Mouse (Mus musculus): ENCODE data around the gene Stard9.

Gene Stard9

GRCm38 (mm10) chr2:120628886-120629735, at the start of gene Stard9:
Gene Stard9 (plus strand): TSS chr2:120629121.
- peak; percentile 99 for DNase-seq (ENCODE audit: low spot score in 2 of 2)

GRCm38 (mm10) chr2:120589759-120590158, 39.2 kb upstream of the Stard9 start:
- DNase-seq (ENCODE audit: low spot score in 2 of 2): no peak

- DNase-seq (ENCODE audit: low spot score in 2 of 2): no peak
Measured at GRCm38 (mm10) chr2:120592227-120592626, 36.7 kb upstream of the Stard9 start.

GRCm38 (mm10) chr2:120597734-120598133, 31.2 kb upstream of the Stard9 start:
- no peak for DNase-seq (ENCODE audit: low spot score in 2 of 2)

- no peak for DNase-seq (ENCODE audit: low spot score in 2 of 2)
Measured at GRCm38 (mm10) chr2:120599506-120599905, 29.4 kb upstream of the Stard9 start.

GRCm38 (mm10) chr2:120606021-120606690, 22.8 kb upstream of the Stard9 start:
- DNase-seq (ENCODE audit: low spot score in 2 of 2): no peak

- DNase-seq (ENCODE audit: low spot score in 2 of 2): peak; percentile 89 to 91
Measured at GRCm38 (mm10) chr2:120608830-120609723, 19.8 kb upstream of the Stard9 start, which contains the start of the genes Haus2 and Lrrc57. Gene Haus2 (plus strand): TSS chr2:120609383. Gene Lrrc57 (minus strand): TSS chr2:120609520.

GRCm38 (mm10) chr2:120616279-120617163, 12.4 kb upstream of the Stard9 start:
- no peak for DNase-seq (ENCODE audit: low spot score in 2 of 2)

GRCm38 (mm10) chr2:120619538-120619937, 9.4 kb upstream of the Stard9 start:
- no peak for DNase-seq (ENCODE audit: low spot score in 2 of 2)

- DNase-seq (ENCODE audit: low spot score in 2 of 2): no peak
Measured at GRCm38 (mm10) chr2:120622920-120623319, 6.0 kb upstream of the Stard9 start.

- DNase-seq (ENCODE audit: low spot score in 2 of 2): no peak
Measured at GRCm38 (mm10) chr2:120628076-120628865, 650 bp upstream of the Stard9 start.

- peak; percentile 47 for DNase-seq (ENCODE audit: low spot score in 2 of 2)
Measured at GRCm38 (mm10) chr2:120630246-120630645, 1.3 kb downstream of the Stard9 start.

GRCm38 (mm10) chr2:120630655-120631054, 1.7 kb downstream of the Stard9 start:
- peak in 1 of 2 experiments; percentile 22 for DNase-seq (ENCODE audit: low spot score in 2 of 2)

GRCm38 (mm10) chr2:120631521-120631920, 2.6 kb downstream of the Stard9 start:
- no peak for DNase-seq (ENCODE audit: low spot score in 2 of 2)

GRCm38 (mm10) chr2:120631957-120632356, 3.0 kb downstream of the Stard9 start:
- peak; percentile 71 to 88 for DNase-seq (ENCODE audit: low spot score in 2 of 2)

- DNase-seq (ENCODE audit: low spot score in 2 of 2): no peak
Measured at GRCm38 (mm10) chr2:120640835-120641234, 11.9 kb downstream of the Stard9 start.

GRCm38 (mm10) chr2:120643836-120644235, 14.9 kb downstream of the Stard9 start:
- DNase-seq (ENCODE audit: low spot score in 2 of 2): peak; percentile 82 to 84

- DNase-seq (ENCODE audit: low spot score in 2 of 2): peak; percentile 56 to 62
Measured at GRCm38 (mm10) chr2:120646777-120647176, 17.9 kb downstream of the Stard9 start.

- no peak for DNase-seq (ENCODE audit: low spot score in 2 of 2)
Measured at GRCm38 (mm10) chr2:120652256-120652924, 23.5 kb downstream of the Stard9 start.
